Mouse (Mus musculus) frontal cortex, adult 2 months (tissue): ENCODE data around the gene Ttll12. TPM values are rescaled to one million over a fixed set of nuclear protein-coding genes. Genes with fewer than 3 reads are reported as not detected.

Experiments used
- DNase-seq, 2 experiments: peaks; one replicate each; pipeline ENCODE4 v3.0.0; 2022; ENCODE audit warnings: low spot score in 1 of 2; ENCODE audit errors: extremely low spot score in 1 of 2
- polyA plus RNA-seq: library from polyadenylated mRNA; depleted of rRNA; stranded (reverse); fragments of >200 nt; gene quantifications from 2 replicates; pipeline ENCODE4 v1.2.3, GENCODE M21; 2012; rRNA removed

Ttll12 gene
- 13.9 and 14.7 TPM in 2 replicates for polyA plus RNA-seq

DNA sequence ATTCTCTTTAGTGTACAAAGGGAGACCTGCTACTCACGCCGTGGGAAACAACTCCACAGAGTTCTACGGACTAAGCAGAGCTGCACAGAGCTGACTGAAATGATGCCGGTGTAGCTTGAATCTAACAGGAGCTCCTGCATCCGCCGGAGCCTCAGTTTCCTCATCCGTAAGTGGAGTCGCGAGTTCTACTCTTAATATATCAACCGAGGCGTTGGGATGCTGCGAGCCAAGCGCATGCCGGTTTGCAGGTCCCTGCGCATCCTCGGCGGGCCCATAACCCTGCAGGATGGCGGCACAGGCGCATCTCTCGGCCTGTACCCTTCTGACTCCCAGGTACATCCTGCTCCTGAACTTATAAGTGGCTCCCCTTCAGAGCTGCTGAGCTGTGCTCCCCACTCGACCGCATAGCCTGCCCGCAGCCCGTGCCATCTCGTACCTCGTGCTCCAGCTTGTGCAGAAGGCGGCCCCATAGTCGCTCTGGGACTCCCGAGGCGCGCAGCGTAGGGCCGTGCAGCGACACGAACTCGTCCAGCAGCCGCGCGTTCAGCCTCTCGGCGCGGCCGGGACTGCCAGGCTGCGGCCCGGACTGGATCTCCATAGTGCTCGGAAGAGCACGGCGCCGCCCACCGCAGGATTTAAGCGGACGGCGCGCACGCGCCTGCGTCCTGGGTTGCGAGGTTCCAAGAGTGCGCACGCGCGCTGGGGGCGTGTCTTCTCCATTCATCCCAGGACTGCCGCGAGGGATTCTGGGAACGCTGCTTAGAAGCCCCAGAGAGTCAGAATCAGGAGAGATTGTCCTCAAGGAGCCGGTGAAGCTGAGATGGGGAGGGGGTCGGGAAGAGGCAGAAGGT lies at the start of gene Ttll12:
Gene Ttll12 (minus strand): TSS at position 645 of the 851 bp plus-strand sequence.
- peak; percentile 90 to 98 for DNase-seq

GRCm38 (mm10) chr15:83642518-83642917 lies 47.6 kb upstream of the Ttll12 start:
- no peak for DNase-seq

DNA sequence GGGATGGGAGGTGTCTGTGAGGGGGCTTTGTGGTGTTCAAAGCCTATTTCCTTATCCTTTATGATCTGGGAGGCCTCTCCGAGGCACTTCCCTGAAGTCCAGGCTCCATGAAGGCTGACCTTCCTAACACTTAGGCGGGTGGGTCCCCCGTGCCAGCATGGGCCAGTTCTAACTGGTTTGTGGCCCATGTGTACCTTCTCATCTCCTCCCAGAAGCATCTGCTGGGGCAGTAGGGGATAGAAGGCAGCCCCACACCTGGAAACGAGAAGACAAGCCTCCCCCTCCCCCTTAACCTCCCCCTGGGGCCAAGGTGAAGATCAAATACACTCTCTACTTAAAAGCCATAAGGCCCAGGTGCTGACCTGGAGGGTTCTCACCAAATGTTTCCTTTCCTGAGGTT lies 45.3 kb upstream of the Ttll12 start:
- DNase-seq, result no peak

- DNase-seq, result no peak
These were observed 44.2 kb upstream of the Ttll12 start for GRCm38 (mm10) chr15:83639160-83639559.

GRCm38 (mm10) chr15:83638196-83638899 lies 43.4 kb upstream of the Ttll12 start:
- DNase-seq, result no peak

- no peak for DNase-seq
These were observed 41.8 kb upstream of the Ttll12 start for GRCm38 (mm10) chr15:83636759-83637158.

DNA sequence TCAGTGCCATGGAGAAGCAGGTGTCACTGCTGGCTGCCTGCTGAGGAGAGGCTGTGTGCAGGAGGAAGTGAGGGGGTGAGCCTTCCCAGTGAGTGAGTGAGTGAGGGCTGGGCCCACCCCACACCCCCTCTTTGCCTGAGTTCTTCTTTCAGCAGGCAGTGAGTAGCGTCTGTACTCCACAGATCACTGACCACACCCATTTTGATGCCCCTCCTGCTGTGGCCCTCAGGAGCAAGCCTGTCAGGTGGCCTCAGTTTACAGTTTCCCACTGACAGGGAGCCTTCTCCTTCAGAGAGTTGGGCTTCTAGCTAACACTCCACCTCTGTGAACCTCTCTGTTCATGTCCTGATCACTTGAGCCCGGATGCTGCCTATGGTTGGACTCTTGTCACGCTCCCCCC lies 40.3 kb upstream of the Ttll12 start:
- no peak for DNase-seq

- DNase-seq, result peak in 1 of 2 experiments; percentile 39
These were observed 39.1 kb upstream of the Ttll12 start for GRCm38 (mm10) chr15:83634076-83634475.

DNA sequence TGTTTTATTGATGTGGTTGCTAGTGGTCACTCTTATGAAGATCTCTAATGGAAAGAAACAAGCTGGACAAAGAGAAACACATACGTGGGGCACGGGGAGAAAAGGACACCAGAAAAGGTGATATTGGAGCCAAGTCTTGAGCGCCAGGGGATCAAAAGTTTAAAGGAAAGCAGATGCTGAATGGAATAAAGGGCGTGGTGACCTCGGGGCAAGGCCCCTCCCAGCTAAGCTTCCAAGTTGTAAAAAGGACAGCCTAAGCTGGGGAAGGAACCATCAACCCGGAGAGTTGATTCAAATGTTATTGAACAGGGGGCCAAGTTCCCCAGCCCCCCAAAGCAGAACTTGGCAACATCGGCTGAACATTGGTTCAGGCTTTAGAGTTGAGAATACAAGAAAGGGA lies 36.1 kb upstream of the Ttll12 start:
- no peak for DNase-seq

DNA sequence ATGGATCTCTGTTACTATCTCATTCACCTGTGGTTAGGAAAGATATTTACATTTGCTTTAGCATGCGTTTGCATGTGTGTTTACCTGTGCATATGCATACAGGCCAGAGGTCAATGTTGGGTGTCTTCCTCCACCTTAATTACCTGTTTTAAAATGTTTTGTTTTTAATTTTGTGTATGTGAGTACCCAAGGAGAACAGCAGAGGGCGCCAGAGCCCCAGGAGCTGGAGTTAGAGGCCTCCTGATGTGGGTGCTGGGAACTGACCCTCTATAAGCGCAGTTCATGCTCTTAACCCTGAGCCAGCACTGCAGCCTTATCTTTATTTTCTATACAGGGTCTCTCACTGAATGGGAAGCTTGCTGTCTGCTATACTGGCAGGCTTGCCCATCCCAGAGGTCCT lies 34.8 kb upstream of the Ttll12 start:
- DNase-seq, result no peak

- no peak for DNase-seq
These were observed 31.2 kb upstream of the Ttll12 start for GRCm38 (mm10) chr15:83626142-83626645.

DNA sequence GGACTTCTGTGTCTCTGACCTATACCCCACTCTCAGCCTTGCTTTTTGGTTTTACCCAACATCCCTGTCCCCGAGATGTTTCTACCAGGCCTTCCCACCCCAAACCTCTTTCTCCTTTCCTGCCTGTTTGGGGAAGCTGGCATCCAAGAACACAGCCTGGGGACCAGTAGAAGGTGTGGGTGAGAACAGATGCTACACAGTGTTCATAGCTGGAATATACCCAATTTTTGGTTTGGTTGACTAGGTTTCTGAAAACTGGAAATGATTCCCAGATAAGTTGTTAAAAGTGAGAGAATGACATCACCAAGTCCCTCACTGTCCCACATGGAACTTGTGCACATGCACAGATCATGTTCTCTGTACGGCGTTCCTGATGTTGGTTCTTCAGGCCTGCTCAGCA lies 20.3 kb upstream of the Ttll12 start:
- DNase-seq, result peak; percentile 52 to 76

- DNase-seq, result peak in 1 of 2 experiments; percentile 75
These were observed 12.3 kb upstream of the Ttll12 start for GRCm38 (mm10) chr15:83607115-83607802.

GRCm38 (mm10) chr15:83606700-83607099 lies 11.7 kb upstream of the Ttll12 start:
- DNase-seq, result no peak

DNA sequence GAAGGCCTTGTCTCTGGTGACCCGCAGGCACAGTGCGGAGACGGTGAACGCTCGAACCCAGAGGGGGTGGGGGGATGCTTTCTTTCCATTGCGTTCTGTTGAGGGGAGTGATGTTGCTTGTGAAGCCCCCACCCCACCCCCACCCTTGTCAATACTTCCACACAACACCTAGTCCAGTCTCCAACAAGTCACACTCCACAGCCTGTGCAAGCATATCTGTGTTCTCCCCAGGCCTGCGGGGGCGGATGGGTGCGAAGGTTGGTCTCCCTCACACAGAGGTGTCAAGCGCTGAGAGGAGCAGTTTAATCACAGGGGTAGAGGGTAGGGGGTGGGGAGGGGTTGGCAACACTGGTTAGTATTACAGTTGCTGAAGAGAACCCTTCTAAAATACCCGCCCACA lies 11.3 kb upstream of the Ttll12 start:
- no peak for DNase-seq

- no peak for DNase-seq
These were observed 8.5 kb upstream of the Ttll12 start for GRCm38 (mm10) chr15:83603426-83603825.

- no peak for DNase-seq
These were observed 8.1 kb upstream of the Ttll12 start for GRCm38 (mm10) chr15:83603046-83603396.

GRCm38 (mm10) chr15:83602372-83603045 lies 7.6 kb upstream of the Ttll12 start:
- DNase-seq, result no peak

DNA sequence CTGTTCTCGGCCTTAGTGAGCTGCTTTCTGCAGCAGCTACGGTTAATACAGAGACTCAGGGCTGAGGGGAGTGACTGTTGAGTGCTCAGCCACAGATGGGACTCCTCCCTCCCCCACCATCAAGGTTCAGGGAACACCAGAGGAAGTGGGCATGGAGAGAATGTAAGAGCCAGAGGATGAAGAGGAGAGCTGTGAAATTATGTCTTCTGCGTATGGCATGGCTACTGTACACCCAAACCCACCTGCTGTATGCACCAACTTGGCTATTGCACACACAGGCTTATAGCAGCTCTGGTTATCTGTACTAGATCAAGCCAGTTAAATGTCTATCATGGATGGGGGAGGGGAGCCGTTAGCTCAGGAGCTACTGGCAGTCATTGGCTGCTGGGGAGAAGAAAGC lies 6.2 kb upstream of the Ttll12 start:
- DNase-seq, result no peak

DNA sequence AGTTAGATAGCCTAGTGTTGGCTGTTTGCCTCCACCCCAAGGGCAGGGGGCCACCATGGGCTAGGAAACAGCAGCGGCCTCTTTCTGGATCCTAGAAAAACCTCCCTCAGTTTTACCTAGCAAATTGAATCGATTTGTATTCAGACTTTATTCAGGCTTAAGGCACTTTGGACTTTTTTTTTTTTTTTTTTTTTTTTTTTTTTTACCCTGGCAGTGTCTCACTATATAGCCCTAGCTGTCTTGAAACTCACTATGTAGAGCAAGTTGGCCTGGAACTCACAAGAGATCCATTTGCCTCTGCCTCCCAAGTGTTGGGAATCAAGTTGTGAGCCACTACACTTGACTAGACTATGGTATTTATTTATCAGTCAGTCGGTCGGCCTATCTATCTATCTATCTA lies 1.9 kb upstream of the Ttll12 start:
- no peak for DNase-seq

GRCm38 (mm10) chr15:83595364-83595711 lies 381 bp upstream of the Ttll12 start:
- DNase-seq, result no peak
